Mouse (Mus musculus) T-cell, adult 2 months (primary cell): ENCODE measurements around the gene Sgcb.
"Not testable (repeated sequence)": the region's sequence is repeated elsewhere in the genome, so short reads cannot be mapped to it uniquely, and the experiment has no call there.

Source experiments
- DNase-seq: peaks from one replicate; pipeline ENCODE4 v3.0.0; 2022; ENCODE audit warnings: low spot score

The Sgcb gene

GRCm38 (mm10) chr5:73633141-73633540 lies 14.4 kb downstream of the Sgcb start:
- DNase-seq, result peak; percentile 63

- no peak for DNase-seq
Observed at GRCm38 (mm10) chr5:73632291-73632690, 15.3 kb downstream of the Sgcb start, which contains the start of gene Lrrc66. Lrrc66 (minus strand) TSS chr5:73632526.

DNA sequence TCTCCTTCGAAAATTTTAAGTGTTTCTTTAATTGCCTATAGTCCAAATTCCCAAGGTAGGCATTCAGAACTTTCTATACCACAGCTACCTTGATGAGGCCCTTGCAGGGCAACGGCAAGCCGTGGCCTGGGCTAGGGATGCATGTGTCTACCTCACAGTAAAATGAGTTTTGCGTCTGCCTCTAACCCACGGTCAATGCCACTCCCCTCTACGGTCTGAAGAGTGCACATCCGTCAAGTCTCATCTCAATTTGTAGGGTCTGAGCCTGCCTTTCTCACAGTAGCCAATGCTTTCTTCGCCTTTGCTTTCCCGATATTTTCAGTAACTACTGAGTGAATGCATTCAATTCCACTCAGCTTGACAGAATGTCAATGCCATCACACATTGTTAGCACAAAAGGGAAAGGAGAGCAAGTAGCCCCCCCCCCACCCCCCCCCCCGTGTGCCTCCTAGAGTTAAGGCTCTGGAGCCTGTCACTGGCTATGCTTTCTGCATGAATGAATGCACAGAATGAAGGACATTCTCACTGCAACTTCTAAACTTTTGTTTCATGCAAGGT lies 16.5 kb downstream of the Sgcb start:
- no peak for DNase-seq

- DNase-seq, result peak; percentile 32
Observed at GRCm38 (mm10) chr5:73630141-73630540, 17.4 kb downstream of the Sgcb start.

- no peak for DNase-seq
Observed at GRCm38 (mm10) chr5:73627991-73628390, 19.6 kb downstream of the Sgcb start.

DNA sequence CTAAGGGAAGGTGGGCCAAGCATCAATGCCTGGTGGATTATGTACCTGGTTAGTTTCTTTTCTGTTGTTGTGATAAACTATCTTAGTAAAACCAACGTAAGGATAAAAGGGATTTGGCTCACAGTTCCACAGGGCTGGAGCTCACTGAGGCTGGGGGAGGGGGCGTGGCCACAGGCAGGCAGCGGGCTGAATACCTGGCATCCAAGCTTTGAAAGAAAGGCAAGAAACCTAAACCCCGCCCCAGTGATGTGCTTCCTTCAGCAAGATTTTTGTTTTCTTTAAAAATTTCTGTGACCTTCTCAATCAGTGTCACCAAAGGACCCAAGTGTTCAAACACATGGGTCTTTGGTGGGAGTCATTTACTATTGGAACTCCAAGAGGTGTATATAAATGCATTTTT lies 20.0 kb downstream of the Sgcb start:
- no peak for DNase-seq

GRCm38 (mm10) chr5:73626842-73627241 lies 20.7 kb downstream of the Sgcb start:
- DNase-seq, result no peak

DNA sequence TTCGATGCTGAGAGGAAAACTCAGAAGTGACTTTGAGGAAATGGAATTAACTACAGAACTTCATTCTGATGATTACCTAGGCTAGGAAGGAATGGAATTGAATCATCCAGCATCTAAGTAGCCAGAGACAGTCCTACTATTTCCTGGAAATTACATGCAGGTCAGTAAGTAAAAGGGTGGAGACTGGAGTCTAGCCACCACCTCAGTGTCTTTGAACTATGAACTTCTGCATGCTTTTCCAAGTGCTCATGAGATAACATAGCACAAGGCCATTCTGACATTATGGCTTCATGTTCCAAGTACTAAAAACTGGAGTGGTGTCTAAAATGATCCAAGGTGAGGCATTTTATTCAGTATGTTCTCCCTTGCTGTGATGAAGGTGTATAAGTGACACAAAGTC lies 22.1 kb downstream of the Sgcb start:
- DNase-seq, result no peak

DNA sequence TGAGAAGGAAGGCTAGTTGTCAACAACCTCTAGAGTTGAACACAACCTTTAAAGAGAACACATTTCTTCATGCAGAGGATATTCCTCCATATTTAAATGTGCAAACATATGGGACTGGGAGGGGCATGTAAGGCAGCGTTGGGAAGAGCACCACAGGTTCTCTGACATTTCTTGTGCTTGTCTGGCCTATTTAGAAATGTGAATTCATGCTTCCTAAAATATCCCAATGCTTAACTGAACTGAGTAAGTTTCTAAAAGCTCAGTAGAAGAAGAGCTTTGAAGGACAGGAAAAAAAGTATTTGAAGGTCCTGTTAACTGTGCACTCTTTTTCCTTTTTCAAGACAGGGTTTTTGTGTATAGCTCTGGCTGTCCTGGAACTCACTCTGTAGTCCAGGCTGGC lies 28.6 kb downstream of the Sgcb start:
- DNase-seq, result no peak

DNA sequence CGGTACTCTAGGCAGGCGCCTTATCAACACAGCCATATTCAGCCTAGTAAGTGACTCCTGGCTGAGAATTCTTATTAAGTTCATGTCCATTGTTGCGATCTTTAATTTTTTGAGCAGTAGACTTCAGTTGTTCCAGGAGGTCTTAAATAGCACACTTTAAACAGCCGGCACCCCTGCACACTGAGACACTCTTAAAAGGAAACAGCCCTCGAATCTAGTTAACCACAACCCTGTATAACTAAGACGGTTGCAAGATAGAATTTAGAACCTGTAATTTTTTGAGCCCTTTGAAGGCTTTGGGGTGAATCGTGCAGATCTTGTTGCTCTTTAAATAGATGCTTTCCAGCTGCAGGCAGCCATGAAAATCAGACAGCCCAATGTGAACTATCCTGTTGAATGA lies 32.4 kb downstream of the Sgcb start:
- no peak for DNase-seq

GRCm38 (mm10) chr5:73613296-73613695 lies 34.3 kb downstream of the Sgcb start:
- DNase-seq, result no peak

GRCm38 (mm10) chr5:73611071-73611470 lies 36.5 kb downstream of the Sgcb start:
- DNase-seq, result no peak

- no peak for DNase-seq
Observed at GRCm38 (mm10) chr5:73604964-73605363, 42.6 kb downstream of the Sgcb start.

DNA sequence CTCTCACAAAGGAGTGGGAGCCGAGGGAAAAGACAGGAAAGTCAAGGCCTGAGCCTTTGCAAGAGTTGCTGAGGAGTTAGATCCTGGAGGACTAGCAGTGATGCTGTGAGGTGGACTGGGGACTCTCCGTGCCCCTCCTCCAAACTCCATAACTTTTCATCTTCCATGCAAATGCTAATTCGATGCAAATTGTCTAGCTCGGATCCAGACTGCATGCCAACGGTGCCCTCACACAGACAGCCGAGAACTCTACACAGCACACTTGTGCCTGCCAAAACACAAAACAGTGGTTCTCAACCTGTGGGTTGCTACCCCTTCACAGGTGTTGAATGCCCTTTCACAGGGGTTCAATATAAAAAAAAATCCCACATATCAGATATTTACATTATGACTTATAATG lies 43.0 kb downstream of the Sgcb start:
- no peak for DNase-seq

- DNase-seq, result no peak
Observed at GRCm38 (mm10) chr5:73602865-73603264, 44.7 kb downstream of the Sgcb start.

DNA sequence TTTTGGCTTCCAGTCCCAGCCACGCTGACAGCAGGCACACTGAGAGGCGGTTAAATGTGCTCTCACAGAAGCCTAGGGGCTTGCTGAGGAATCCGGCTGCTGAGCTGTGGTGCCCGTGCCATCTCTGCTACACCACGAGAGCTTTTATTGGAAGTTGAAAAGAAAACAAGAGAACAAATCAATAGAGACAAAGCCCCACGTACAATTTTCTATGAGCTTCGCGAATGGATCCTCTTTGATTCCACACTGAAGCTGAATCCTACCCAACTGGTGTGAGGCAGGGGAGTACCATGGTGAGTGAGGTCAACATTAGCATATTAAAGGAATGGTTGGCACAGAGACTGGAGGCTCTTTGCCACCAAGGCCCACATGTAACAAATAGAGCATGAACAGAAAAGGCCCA lies 46.2 kb downstream of the Sgcb start:
- DNase-seq, result no peak

DNA sequence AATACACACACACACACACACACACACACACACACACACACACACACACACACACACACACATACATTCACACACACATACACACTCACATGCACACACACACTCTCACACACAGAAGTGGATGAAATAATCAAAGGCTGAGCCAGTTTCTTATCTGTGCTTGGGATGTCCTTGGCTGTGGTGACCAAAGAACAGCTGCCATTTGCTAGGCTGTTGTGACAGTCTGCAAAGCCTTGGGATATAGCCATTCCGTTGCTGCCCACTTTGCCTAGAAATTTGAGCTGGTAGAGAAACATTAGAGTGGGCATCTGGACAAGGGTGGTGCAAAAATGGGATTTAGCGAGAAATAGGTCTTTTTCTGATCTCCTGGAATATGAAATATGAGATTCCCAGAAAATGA lies 47.6 kb downstream of the Sgcb start:
- DNase-seq, result no peak

- no peak for DNase-seq
Observed at GRCm38 (mm10) chr5:73598943-73599695, 48.5 kb downstream of the Sgcb start.

DNA sequence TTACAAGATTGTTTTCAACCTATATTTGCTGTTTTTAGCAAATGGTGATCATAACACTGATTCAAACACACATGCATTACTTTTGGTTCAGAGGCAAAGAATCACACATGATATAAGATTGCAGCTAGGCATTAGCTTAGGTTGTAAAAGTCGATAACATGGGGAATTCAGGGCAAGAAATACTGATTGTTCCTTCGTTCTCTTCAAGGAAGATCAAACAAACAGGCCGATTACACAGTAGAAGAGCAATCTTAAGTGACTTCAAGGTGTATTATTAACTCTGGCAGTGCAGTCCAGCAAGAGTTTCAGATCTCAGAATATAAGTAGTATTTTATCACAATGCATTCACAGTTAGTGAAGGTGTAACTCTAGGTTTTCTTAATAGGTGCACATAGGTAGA lies 60.5 kb downstream of the Sgcb start:
- DNase-seq, result no peak

GRCm38 (mm10) chr5:73586597-73586996 lies 61.0 kb downstream of the Sgcb start:
- DNase-seq, result no peak

DNA sequence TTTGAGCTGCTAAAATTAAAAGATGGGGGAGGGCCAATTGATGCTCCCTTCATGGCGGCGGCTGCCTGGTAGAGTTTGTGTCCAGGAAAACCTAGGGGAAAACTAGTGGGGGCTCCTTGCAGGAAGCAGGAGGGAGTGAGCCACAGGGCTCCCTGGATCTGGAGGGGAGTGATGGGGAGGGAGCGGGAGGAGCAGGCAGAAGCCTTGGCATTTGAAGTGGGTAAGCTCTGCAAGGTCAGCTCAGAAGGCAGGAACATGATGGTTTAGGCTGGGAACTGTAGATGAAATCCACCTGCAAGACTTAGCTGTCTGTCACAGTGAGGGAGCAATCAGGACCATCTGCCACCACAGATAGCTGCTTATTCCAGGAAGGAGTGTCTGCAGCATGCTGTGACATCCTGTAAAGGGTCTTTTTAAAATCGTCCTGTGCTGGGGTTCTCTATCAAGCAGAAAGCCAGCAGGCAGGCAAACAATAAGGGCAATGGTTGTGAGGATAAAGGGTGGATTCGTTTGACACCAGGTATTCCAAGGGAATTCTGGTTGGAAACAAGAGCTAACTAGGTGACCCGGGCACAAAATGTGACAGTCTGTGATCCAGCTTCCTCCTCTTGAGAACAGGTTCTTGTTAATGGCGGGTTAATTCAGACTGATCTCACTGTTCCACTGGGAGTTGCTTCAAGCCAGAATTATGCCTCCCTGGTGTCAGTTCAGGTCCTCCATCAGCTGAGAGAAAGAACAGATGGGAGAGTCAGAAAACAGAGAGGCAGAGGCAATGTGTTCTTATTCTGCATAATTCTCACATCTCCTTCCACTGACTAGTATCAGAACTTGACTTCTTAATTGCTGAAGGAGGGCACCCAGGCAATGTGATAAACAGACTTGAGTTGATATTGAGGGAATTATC lies 62.1 kb downstream of the Sgcb start:
- DNase-seq, result no peak

DNA sequence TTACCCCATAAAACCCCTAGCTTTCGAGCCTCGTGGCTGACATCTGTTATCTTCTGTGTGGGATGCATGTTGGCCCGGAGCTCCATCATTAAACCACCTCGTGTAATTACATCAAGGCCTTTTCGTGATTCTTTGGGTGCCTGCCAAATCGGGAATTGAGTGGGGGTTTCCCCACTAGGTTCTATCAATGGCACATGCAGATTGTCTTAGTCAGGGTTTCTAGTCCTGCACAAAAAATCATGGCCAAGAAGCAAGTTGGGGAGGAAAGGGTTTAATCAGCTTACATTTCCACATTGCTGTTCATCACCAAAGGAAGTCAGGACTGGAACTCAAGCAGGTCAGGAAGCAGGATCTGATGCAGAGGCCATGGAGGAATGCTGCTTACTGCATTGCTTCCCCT lies 63.6 kb downstream of the Sgcb start:
- DNase-seq, result not testable (repeated sequence)
